Mouse (Mus musculus): ENCODE measurements around the gene Bmpr2.

Gene Bmpr2

DNA sequence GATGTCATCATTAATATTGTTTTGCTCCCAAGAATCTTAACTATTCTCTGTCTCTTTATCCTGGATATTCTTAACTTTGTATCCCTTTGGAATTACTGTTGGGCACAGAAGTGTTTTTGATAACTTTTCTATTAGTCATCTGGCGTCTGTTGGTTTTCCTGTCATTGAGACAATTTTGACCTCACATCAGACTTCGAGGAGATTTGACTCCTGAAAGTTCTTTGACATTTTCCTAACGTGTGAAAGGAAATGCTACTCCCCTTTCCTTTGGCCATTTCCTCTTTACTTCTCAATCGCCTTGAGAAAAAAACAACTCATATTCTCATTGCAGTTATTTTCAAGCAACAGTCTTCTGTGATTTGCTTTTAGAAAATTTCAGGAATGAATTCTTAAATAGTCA lies 2.1 kb downstream of the Bmpr2 start:
- TF ChIP-seq GATA4 (IDR thresholded peaks at IDR 0.05; ENCODE audit: insufficient replicate concordance, low read length) = no peak

DNA sequence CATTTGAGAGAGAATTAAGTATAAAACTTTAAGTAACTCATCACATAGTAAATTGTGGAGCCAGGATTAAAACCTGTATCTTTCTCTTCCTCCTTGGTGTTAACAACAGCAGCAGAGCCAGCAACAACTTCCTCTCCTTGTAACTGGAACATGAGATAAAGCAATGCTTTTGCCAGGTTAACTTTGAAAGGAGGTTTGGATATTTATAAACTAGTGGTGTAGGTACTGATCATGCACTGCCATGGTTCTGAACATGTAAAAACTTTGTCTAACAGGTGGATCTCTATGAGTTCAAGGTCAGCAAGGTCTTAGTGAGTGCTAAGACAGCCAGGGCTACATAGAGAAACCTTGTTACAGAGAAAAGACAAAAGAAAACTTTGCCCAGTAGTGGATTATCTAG lies 3.4 kb downstream of the Bmpr2 start:
- TF ChIP-seq GATA4 (IDR thresholded peaks at IDR 0.05; ENCODE audit: insufficient replicate concordance, low read length) = peak; percentile 35; the same call in 1 of the 2 replicates

- no peak for TF ChIP-seq GATA4 (IDR thresholded peaks at IDR 0.05; ENCODE audit: insufficient replicate concordance, low read length)
Observed at GRCm38 (mm10) chr1:59771871-59772270, 8.7 kb downstream of the Bmpr2 start.

GRCm38 (mm10) chr1:59781080-59781479 lies 17.9 kb downstream of the Bmpr2 start:
- no peak for TF ChIP-seq GATA4 (IDR thresholded peaks at IDR 0.05; ENCODE audit: insufficient replicate concordance, low read length)

DNA sequence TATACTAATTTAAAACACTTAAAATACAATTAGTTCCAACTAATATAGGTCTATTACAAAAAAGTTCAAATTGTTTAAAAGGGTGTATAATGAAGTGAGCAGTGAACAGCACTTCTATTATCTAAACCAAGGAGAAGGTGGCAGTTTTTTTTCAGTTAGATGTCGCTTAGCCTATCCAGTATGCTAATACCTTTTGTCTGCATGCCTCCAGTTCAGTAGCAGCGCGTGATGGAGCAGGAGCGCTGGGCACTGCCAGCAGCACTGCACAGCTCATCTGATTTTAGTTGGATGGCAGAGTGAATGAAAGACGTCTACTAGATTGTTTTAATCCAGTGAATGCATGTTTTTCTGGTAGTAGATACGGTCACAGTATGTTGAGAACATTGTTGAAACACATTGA lies 25.8 kb downstream of the Bmpr2 start:
- TF ChIP-seq GATA4 (IDR thresholded peaks at IDR 0.05; ENCODE audit: insufficient replicate concordance, low read length) = no peak

GRCm38 (mm10) chr1:59789741-59790140 lies 26.5 kb downstream of the Bmpr2 start:
- TF ChIP-seq GATA4 (IDR thresholded peaks at IDR 0.05; ENCODE audit: insufficient replicate concordance, low read length) = no peak

- no peak for TF ChIP-seq GATA4 (IDR thresholded peaks at IDR 0.05; ENCODE audit: insufficient replicate concordance, low read length)
Observed at GRCm38 (mm10) chr1:59795336-59795735, 32.1 kb downstream of the Bmpr2 start.

DNA sequence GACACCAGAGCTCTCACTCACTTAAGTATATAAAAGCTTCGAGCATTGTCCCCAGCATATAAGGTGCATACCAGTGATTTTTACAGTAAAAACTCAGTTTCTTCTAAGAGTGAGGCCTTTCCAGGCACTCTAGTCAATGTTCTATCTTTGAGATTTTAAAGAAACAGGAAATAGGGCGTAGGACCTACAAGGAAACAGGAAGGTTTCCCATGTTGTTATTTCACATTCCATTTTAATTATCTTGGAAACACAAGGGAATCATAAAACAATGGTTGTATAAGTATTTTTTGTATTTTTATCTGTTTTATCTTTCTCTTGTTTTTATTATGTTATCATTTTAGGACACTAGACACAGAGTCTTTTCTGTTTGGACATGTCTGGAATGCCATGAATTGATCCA lies 34.7 kb downstream of the Bmpr2 start:
- TF ChIP-seq GATA4 (IDR thresholded peaks at IDR 0.05; ENCODE audit: insufficient replicate concordance, low read length) = no peak; the same call in 1 of the 2 replicates

GRCm38 (mm10) chr1:59804363-59804762 lies 41.2 kb downstream of the Bmpr2 start:
- peak; percentile 91 for TF ChIP-seq GATA4 (IDR thresholded peaks at IDR 0.05; ENCODE audit: insufficient replicate concordance, low read length)

GRCm38 (mm10) chr1:59809921-59810320 lies 46.7 kb downstream of the Bmpr2 start:
- no peak for TF ChIP-seq GATA4 (IDR thresholded peaks at IDR 0.05; ENCODE audit: insufficient replicate concordance, low read length)

- no peak for TF ChIP-seq GATA4 (IDR thresholded peaks at IDR 0.05; ENCODE audit: insufficient replicate concordance, low read length)
Observed at GRCm38 (mm10) chr1:59812782-59813181, 49.6 kb downstream of the Bmpr2 start.

GRCm38 (mm10) chr1:59825421-59825820 lies 62.2 kb downstream of the Bmpr2 start:
- TF ChIP-seq GATA4 (IDR thresholded peaks at IDR 0.05; ENCODE audit: insufficient replicate concordance, low read length) = no peak

GRCm38 (mm10) chr1:59826583-59826982 lies 63.4 kb downstream of the Bmpr2 start:
- TF ChIP-seq GATA4 (IDR thresholded peaks at IDR 0.05; ENCODE audit: insufficient replicate concordance, low read length) = no peak

GRCm38 (mm10) chr1:59829410-59829809 lies 66.2 kb downstream of the Bmpr2 start:
- no peak for TF ChIP-seq GATA4 (IDR thresholded peaks at IDR 0.05; ENCODE audit: insufficient replicate concordance, low read length)

DNA sequence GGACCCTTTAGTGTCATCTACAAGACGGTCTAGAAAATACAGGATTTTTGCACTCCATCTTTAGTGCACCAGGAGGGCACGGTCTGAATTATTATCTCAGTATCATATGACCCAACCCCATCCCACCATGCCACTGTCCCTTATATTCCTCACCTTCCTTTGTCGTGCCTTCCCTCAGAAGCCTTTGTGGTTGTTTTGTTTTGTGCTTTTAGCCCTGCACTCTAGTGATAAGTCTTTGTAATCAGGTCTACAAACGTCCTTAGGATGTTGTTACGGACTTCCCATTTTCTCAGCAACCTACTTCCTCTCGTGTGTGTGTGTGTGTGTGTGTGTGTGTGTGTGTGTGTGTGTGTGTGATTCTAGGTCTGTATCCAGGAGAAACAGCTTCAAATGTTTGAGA lies 67.0 kb downstream of the Bmpr2 start:
- peak; percentile 68 for TF ChIP-seq GATA4 (IDR thresholded peaks at IDR 0.05; ENCODE audit: insufficient replicate concordance, low read length)

DNA sequence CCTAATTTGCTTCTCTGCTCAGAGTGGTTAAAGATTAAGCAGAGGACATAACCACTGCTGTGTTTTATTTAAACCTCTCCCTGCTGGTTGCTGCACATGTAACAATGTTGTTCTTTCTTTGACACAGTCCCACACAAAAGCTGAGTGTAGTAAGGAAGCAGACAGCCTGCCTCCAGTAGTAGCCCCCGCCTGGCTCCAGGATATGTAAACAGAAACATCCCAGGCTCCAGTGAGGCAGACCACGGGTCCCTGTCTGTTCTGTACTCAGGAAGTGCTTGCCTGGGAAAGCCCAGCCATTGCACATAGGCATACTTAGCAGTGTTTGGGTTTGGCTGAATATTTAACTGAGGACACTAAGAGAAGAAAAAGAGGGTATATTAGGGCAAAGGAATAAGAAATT lies 70.5 kb downstream of the Bmpr2 start:
- no peak for TF ChIP-seq GATA4 (IDR thresholded peaks at IDR 0.05; ENCODE audit: insufficient replicate concordance, low read length)

DNA sequence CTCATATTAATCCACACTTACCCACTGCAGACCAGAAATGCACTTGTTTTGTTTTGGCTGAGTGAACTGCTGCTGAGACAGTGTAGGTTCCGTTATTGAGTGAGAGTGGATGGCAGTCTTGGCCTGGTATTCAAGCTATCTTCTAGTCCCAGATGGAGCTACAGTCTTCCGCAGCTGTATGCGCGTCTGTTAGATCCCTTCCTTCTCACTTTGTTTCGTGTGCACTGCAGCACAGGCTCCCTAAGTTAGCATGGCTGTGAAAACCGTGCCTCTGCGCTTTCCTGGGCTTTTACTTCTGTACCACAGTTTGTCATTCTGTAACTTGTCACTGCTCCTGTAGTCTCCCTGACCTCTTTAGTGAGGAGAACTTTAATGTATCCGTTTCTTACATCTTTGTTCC lies 85.1 kb downstream of the Bmpr2 start:
- no peak for TF ChIP-seq GATA4 (IDR thresholded peaks at IDR 0.05; ENCODE audit: insufficient replicate concordance, low read length)

DNA sequence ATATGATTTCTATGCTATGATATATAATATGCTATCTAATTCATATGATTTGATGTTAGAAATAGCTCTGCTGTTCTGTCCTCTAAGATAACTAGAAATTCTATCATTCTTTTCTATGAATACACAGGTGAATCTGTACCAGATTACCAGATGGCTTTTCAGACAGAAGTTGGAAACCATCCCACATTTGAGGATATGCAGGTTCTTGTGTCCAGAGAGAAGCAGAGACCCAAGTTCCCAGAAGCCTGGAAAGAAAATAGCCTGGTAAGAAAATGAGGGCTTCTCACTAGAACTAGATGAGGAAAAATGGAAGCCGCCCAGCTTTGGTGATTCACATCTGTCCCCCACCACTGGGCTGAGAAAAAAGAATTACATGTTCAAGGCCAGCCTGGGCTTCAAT lies 95.8 kb downstream of the Bmpr2 start:
- TF ChIP-seq GATA4 (IDR thresholded peaks at IDR 0.05; ENCODE audit: insufficient replicate concordance, low read length) = no peak

All from liver, adult (tissue).